Mouse (Mus musculus): ENCODE data around the gene Atp5k.

Atp5k gene

DNA sequence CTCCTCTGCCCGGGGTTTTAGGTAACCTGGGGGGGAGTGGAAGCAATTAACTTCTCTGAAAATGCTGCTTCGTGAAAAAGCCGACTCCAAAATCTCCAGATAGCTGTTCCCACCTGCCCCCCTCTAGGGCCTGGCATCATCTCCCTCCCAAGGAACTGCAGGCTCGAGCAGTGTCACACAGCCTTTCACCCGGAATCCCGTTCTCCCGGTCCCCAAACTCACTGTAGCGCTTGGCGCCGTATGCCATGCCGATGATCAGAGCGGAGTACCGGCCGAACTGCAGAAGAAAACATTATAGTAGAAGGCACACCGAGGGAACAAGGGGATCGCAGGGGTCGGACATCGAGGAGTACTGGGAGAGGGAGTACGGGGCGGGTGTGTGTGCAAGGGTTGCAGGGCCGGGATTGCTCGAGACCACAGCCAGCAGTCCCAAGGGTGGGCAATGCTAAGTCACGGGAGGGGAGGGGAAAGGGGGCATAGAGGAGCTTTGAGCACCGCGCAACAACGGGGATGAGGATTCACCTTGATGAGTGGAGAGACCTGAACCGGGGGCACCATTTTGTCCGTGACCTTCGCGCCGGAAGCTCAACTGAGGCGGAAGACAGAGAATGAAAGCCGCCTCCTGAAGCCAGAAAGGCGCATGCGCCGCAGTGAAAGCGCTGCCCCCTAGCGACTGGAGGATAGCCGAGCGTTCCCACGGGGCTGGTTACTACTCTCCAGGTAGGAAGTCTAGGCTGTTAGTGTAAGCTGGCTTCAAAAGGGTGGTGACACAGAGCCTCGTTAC, at the start of gene Atp5k:
Atp5k (minus strand) TSS at position 645 of the 784 bp plus-strand sequence.
- peak; percentile 96 to 97 for DNase-seq

GRCm38 (mm10) chr5:108483006-108483405, 48.8 kb upstream of the Atp5k start:
- no peak for DNase-seq

GRCm38 (mm10) chr5:108475977-108476376, 41.7 kb upstream of the Atp5k start:
- DNase-seq, result no peak

DNA sequence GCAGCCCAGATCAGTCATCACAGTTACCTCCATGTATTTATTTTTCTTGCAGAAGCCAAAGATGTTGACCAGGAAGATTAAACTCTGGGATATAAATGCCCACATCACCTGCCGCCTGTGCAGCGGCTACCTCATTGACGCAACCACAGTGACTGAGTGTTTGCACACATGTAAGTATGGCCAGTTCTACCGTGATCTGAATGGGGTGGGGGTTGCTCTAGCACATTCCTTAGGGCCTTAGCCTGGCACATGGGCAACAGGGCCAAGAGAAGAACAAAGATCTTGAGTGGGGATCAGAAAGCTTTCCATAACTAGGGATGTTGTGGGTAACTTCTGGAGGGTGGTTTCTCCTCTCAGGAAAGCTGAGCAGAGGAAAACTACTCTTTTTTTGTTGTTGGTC, 39.5 kb upstream of the Atp5k start:
- no peak for DNase-seq

DNA sequence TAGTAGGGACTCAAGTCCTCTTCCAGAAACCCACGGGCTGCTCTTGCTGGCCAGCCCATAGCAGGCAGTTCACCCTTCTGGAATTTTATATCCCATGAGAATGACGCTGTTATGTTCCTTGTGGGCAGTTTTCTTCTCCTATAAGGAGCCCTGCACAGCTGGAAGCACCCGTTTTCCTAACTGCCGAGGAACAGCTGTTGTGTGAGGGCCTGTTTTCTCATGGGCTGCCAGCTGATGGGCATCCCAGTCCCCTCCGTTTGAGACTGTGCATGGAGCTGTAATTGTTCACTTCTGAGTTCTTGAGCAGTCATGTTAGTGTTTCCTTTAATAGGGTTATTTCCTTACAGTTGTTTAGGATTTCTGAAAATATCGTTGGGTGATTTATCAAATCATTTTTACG, 35.4 kb upstream of the Atp5k start:
- no peak for DNase-seq

DNA sequence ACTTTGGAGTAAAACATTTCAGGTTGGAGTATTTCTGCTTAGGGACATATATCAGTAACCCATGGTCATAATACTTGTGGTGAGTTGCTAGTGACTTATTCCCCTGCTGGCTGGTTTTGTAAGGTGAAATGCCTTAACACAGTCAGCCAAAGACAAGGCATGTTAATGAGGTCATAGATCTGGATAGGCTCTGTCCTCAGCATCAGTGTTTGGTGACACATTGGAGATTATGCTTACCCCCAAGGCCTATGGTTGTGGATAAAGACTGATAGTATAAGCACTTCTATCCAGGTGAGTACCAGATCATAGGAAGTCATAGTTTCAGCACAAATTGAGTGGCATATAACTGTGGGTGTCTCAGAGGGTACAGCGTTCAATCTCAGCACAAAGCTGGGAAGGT, 32.4 kb upstream of the Atp5k start:
- no peak for DNase-seq

GRCm38 (mm10) chr5:108465131-108465891, 31.1 kb upstream of the Atp5k start:
- no peak for DNase-seq

DNA sequence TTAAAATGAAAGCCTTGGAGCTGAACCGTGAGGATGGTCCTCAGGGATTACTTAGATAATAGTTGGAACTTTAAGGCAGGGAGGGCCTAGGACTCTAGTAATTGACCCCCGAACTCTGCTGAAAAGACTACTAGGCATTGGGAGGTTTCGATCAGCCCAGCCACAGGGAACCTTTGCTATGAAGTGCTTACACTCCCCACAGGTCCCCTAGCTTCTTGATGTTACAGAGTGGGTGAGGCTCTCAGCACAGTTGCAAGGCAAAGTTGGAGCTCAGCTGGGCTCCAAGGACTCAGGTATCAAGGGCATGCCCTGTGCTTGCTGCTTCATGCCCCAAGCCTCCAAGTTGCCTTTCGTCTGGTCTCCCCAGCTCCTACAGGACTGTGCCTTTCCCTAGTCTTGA, 28.2 kb upstream of the Atp5k start:
- peak; percentile 10 to 13 for DNase-seq

DNA sequence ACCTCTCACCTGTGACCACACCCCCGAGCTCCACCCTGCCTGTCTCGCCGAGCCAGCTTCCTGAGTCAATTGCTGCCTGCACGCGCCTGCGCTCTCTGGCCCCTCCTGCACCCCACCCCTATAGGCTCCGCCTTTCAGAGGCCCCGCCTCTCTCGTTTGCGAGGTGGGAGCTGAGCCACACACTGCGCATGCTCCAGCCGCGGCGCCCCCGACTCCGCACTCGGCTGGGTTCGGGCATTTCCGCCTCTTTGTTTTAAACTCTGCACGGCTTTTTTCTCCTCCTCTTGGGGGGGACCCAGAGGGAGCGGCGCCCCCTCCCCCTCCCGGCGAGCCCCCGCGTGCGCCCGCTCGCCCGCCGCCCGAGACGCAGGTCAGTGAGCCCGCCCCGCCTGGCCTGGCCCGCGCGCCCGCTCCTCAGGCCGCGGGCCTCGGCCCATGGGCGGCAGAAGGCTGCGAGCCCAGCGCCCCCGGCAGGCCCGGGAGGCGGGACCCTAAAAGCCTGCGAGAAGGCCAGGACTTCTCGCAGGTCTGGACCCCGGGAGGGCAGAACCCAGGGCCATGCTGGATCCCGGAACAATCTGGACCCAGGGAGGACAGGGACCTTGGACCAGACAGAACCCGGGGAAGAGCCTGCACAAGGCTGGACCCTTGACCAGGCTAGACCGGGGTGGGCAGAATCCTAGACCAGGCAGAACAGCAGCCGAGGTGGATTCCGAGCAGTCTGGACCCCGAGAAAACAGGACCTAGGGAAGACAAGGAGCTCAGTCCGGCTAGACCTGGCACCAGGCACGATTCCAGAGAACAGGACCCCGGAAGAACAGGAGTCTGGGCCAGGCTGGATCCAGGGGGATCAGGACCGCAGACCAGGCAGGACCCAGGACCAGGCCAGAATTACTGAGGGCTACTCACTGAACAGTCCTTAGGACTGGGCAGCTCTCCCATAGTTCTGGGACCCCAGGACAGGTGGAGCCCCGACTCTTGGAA, 27.1 kb upstream of the Atp5k start, which contains the start of gene Pcgf3:
Pcgf3 (plus strand) TSS at position 151 of the 984 bp plus-strand sequence.
- DNase-seq, result peak; percentile 99

DNA sequence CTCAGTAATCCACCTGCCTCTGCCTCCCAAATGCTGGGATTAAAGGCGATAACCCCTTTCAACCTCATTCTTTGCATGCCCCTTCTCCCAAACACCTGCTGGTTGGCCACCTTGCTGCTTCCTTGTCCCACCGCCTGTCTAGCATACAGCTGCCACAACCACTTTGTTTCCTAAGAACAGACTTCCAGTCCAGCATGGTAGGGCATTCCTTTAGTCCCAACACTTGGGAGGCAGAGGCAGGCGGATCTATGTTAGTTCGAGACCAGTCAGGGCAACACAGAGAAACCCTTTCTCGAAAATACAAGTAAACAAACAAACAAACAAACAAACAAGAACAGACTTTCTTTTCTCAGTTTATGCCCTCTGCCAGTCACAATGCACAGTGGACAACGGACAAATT, 26.2 kb upstream of the Atp5k start:
- DNase-seq, result no peak

GRCm38 (mm10) chr5:108458706-108459105, 24.5 kb upstream of the Atp5k start:
- DNase-seq, result no peak

DNA sequence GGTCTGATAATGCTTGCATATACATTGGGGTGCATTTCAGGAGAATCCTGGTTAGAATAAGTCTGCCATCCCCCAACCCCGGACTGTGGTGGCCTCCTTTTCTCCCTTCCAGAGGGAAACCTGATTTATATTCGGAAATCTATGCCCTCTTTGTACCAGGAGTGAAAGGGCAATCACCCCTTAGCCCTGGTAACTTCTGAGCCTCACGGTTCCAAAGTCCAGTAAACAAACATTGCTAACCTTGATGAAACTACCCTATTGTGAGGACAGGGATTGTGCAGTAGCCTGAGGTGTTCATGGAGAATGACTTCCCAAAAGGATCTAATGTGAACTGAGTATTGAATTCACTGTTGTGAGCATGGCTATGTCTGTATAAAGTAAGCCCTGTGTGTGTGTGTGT, 19.8 kb upstream of the Atp5k start:
- DNase-seq, result no peak

- DNase-seq, result no peak
These were observed 18.2 kb upstream of the Atp5k start for GRCm38 (mm10) chr5:108452422-108452821.

GRCm38 (mm10) chr5:108451611-108452010, 17.4 kb upstream of the Atp5k start:
- DNase-seq, result no peak

DNA sequence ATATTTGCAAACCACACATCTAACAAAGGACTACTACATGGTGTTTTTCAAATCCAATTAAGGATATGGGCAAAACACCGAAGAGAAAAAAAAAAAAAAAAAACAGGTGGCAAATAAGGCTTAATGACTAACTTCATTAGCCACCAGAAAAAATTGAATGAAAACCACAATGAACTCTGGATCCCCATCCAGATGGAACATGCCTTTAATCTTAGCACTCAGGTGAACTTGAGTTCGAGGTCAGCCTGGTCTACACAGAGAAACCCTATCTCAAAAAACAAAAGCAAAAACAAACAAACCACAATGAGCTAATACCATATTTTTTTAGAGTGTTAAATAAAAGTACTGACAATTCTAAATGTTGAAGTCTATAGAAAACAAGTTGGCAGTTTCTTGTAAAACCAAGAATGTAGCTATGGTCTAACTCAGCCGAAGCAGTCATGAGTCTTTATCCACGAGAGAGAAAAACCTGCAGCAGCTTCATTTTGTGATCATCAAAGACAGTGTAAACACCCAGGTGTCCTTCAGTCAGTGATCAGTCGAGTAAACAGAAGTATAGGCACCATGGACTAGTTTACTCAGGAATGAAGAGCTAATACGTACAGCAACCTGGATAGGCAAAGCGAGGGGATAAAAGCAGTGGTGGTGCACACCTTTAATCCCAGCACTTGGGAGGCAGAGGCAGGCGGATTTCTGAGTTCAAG, 16.7 kb upstream of the Atp5k start:
- DNase-seq, result no peak

GRCm38 (mm10) chr5:108448785-108449668, 14.8 kb upstream of the Atp5k start, which contains the start of gene Mfsd7a:
Mfsd7a (minus strand) TSS chr5:108448891.
- DNase-seq, result peak; percentile 82 to 89

- DNase-seq, result no peak
These were observed 13.6 kb upstream of the Atp5k start for GRCm38 (mm10) chr5:108447857-108448256.

DNA sequence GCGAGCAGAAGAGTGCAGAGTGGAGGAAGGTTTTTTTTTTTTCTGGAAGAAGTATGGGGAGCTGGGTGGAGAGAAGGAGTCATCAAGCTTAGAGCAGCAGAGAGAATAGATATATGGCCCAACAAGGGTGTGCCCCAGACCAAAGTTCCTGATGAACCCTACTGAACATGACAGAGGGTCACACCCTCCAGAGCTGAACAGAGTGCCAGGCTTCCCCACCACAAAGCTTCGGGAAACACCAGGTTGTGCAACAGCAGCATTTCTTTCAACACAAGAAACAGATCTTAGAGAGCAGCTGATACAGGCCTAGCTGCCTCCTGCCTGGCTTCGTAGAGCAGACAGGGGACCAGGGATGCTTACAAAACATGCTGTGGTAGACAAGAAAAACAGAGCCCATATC, 12.7 kb upstream of the Atp5k start:
- DNase-seq, result no peak

DNA sequence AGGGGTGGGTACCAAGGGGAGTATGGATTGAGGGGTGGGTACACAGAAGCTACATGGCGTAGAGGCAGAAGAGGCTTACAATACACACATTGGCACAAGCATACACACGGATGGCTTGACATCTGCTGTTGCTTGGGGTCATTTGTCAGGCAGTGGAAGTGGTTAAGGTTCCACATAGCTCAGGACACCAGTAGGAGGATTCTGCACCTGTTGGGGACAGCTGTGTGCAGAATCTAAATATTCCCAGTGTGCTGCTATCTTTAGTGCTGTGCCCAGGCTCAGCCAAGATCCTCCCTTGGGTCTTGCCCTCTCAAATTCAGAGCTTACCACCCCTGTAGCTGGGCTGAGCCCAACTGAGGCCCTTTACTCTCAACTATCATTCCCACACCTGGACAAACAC, 1.9 kb upstream of the Atp5k start:
- no peak for DNase-seq

DNA sequence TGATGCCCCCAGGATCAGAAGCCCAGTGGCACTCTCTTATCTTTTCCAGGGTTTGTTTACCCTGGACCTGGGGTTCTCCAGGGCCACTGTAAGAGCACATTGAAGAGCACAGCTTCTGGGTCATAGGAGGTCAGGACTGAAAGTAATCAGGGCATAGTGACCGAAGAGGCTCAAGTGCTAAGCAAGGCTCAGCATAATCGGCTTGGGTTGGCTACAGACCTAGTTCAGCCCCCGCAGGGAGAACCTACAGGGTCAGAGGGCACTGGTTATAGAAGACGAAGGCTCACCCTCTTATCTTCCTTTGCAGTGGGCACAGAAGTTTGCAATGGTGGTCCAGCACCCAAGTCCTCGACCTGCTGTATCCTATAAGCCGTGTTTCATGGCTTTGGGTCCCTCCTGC, 3.1 kb downstream of the Atp5k start:
- DNase-seq, result no peak

DNA sequence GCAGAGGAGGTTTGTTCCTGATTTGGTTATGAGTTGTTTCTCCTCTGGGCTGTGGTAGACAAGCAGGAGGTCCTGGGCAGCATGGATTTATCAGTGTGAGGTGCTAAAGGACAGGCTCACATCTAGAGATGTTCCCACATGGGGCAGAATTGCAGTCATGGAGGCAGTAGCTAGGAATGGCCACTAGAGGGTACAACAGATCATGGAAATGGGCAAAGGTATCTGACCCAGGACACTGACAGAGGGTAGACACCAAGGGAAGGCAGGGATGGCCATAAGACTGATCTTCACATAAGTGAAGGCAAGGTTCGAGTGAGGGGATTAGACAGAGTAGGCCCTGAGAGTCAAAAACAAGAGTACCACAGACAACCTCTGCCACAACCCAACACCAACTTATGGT, 7.1 kb downstream of the Atp5k start:
- DNase-seq, result peak; percentile 53 to 64
